Mouse (Mus musculus) spleen, adult 2 months (tissue): Measurements from ENCODE around the gene Sdhb.

Experiments
- CTCF ChIP-seq: fragments of 200-500 bp; IDR thresholded peaks from 2 replicates; pipeline ENCODE4 v1.5.1; 2011; ENCODE audit warnings: mild to moderate bottlenecking, inconsistent platforms; ENCODE audit not compliant: insufficient read depth, insufficient read length, insufficient replicate concordance; ENCODE audit errors: extremely low read depth
- POLR2A ChIP-seq: fragments of 200-500 bp; IDR thresholded peaks from 2 replicates; pipeline ENCODE4 v1.6.1; 2011; ENCODE audit warnings: low read depth, low read length, inconsistent platforms

- no peak for TF ChIP-seq POLR2A
- TF ChIP-seq CTCF: no peak
These were observed 38.5 kb upstream of the Sdhb start for GRCm38 (mm10) chr4:140922508-140922907.
